Mouse (Mus musculus) C2C12 (cell line): Measurements from ENCODE around the gene Bptf. TPM values are rescaled to one million over a fixed set of nuclear protein-coding genes. Genes with fewer than 3 reads are reported as not detected.
A peak's percentile ranks its signal among the peaks of the same experiment; 100 is the strongest.
"Not testable (repeated sequence)": the region's sequence is repeated elsewhere in the genome, so short reads cannot be mapped to it uniquely, and the experiment has no call there.

Experiments
- H3K27me3 ChIP-seq: one replicate; pipeline ENCODE4 v1.6.1; 2011; ENCODE audit not compliant: control insufficient read depth, insufficient read depth, insufficient read length
- H3K36me3 ChIP-seq: one replicate; pipeline ENCODE4 v1.6.1; 2011; ENCODE audit not compliant: control insufficient read depth, insufficient read depth
- H3K4me3 ChIP-seq: one replicate; pipeline ENCODE4 v1.5.1; 2011; ENCODE audit warnings: mild to moderate bottlenecking, control low read depth; ENCODE audit not compliant: poor library complexity, insufficient read depth, severe bottlenecking
- H3K79me2 ChIP-seq: one replicate; pipeline ENCODE4 v1.6.1; 2011; ENCODE audit not compliant: control insufficient read depth, insufficient read depth
- H3K79me3 ChIP-seq: one replicate; pipeline ENCODE4 v1.6.1; 2011; ENCODE audit warnings: low read depth, control low read depth
- H3ac ChIP-seq: one replicate; pipeline ENCODE3; 2011; ENCODE audit warnings: low read depth; ENCODE audit not compliant: control insufficient read depth, insufficient read length
- CEBPB ChIP-seq: IDR thresholded peaks from one replicate; pipeline ENCODE4 v1.6.1; 2011; ENCODE audit warnings: low read depth, mild to moderate bottlenecking, control low read depth, moderate library complexity
- CTCF ChIP-seq: IDR thresholded peaks from one replicate; pipeline ENCODE4 v1.5.1; 2011; ENCODE audit not compliant: control insufficient read depth, insufficient read depth, insufficient read length
- FOSL1 ChIP-seq: IDR thresholded peaks from one replicate; pipeline ENCODE4 v1.8.0; 2011; ENCODE audit warnings: mild to moderate bottlenecking, low read length; ENCODE audit not compliant: poor library complexity, insufficient read depth, severe bottlenecking
- MAX ChIP-seq: IDR thresholded peaks from one replicate; pipeline ENCODE4 v1.6.1; 2011; ENCODE audit warnings: mild to moderate bottlenecking, control low read depth
- MYOD1 ChIP-seq: IDR thresholded peaks from one replicate; pipeline ENCODE4 v1.6.1; 2011; ENCODE audit warnings: low read depth; ENCODE audit not compliant: control insufficient read depth, insufficient read length
- MYOG ChIP-seq: IDR thresholded peaks from one replicate; pipeline ENCODE4 v1.6.1; 2011; ENCODE audit not compliant: control insufficient read depth, insufficient read length; ENCODE audit errors: extremely low read depth
- USF1 ChIP-seq: IDR thresholded peaks from one replicate; pipeline ENCODE4 v1.6.1; 2011; ENCODE audit warnings: low read depth, mild to moderate bottlenecking, control low read depth, moderate library complexity
- polyA plus RNA-seq: library from polyadenylated mRNA; unstranded; fragments of >200 nt; fragmentation: generic; extraction: Trizol; gene quantifications from one replicate; pipeline ENCODE4 v1.2.1, GENCODE M21; 2012; ENCODE audit warnings: missing spikeins

Gene Bptf
- polyA plus RNA-seq, 1 experiment = 14.8 TPM

GRCm38 (mm10) chr11:107129641-107130040 is 2.3 kb downstream of the Bptf start:
- Histone ChIP-seq H3K79me3 (peaks cover 61% of the 10 kb centered on the region), H3ac (no peak overlapping the region), H3K36me3 (no peaks in the 10 kb centered on the region), H3K4me3 (no peak overlapping the region), H3K79me2 (peaks cover 70% of the 10 kb centered on the region), H3K27me3 (no peaks in the 10 kb centered on the region)
- TF ChIP-seq USF1 (no peak), CTCF (no peak), CEBPB (no peak), MYOD1 (no peak), FOSL1 (no peak), MAX (no peak), MYOG (no peak)

GRCm38 (mm10) chr11:107126716-107127115 is 5.2 kb downstream of the Bptf start:
- H3ac ChIP-seq, H3K27me3 ChIP-seq, H3K4me3 ChIP-seq, H3K36me3 ChIP-seq: not testable (repeated sequence)
- Histone ChIP-seq H3K79me3 (peaks cover 86% of the 10 kb centered on the region), H3K79me2 (peaks cover 100% of the 10 kb centered on the region)

- no peaks in the 10 kb centered on the region for H3K27me3 ChIP-seq
- H3K36me3 ChIP-seq = no peaks in the 10 kb centered on the region
- no peak overlapping the region for H3K4me3 ChIP-seq
- no peak overlapping the region for H3ac ChIP-seq
- peaks cover 89% of the 10 kb centered on the region for H3K79me3 ChIP-seq
- peaks cover 99% of the 10 kb centered on the region for H3K79me2 ChIP-seq
- TF ChIP-seq FOSL1 = no peak
- TF ChIP-seq MYOD1 = no peak
- no peak for TF ChIP-seq MAX
- no peak for TF ChIP-seq USF1
- TF ChIP-seq CTCF = no peak
Observed at GRCm38 (mm10) chr11:107125011-107125410, 6.9 kb downstream of the Bptf start.

DNA sequence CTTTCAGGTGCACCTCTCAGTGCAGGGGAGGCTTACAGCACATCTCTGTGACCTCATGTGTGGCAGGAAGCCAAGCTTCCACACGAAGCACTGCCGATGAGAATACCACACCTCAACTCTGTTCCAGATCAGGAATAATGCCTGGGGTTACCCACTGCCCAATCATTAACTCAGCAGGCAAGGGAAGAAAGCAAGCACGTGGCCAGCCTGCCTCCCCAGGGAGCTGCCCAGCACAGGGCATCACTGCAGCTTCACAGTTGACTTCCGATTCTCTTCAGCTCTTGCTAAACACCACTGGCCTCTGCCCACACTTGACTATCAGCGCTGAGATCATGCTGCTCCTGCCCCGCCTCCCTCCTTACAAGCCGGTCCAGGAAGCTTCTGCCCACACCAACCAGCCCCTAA is 7.6 kb downstream of the Bptf start:
- no peaks in the 10 kb centered on the region for H3K36me3 ChIP-seq
- no peaks in the 10 kb centered on the region for H3K27me3 ChIP-seq
- no peak overlapping the region for H3K4me3 ChIP-seq
- peaks cover 89% of the 10 kb centered on the region for H3K79me3 ChIP-seq
- no peak overlapping the region for H3ac ChIP-seq
- peaks cover 99% of the 10 kb centered on the region for H3K79me2 ChIP-seq
- no peak for TF ChIP-seq MYOG
- TF ChIP-seq CTCF = no peak
- TF ChIP-seq MAX = peak; percentile 96
- peak; percentile 82 for TF ChIP-seq USF1
- peak; percentile 16 for TF ChIP-seq MYOD1
- no peak for TF ChIP-seq FOSL1
- peak; percentile 53 for TF ChIP-seq CEBPB

GRCm38 (mm10) chr11:107117789-107118188 is 14.1 kb downstream of the Bptf start:
- peaks cover 99% of the 10 kb centered on the region for H3K79me2 ChIP-seq
- H3K4me3 ChIP-seq = no peak overlapping the region
- peaks cover 92% of the 10 kb centered on the region for H3K79me3 ChIP-seq
- TF ChIP-seq CEBPB = no peak
- TF ChIP-seq MYOG = no peak
- TF ChIP-seq MYOD1 = no peak
- no peak for TF ChIP-seq CTCF
- no peak for TF ChIP-seq MAX
- TF ChIP-seq FOSL1 = no peak
- no peak for TF ChIP-seq USF1
- H3K27me3 ChIP-seq = no peaks in the 10 kb centered on the region
- H3K36me3 ChIP-seq = no peaks in the 10 kb centered on the region
- no peak overlapping the region for H3ac ChIP-seq

DNA sequence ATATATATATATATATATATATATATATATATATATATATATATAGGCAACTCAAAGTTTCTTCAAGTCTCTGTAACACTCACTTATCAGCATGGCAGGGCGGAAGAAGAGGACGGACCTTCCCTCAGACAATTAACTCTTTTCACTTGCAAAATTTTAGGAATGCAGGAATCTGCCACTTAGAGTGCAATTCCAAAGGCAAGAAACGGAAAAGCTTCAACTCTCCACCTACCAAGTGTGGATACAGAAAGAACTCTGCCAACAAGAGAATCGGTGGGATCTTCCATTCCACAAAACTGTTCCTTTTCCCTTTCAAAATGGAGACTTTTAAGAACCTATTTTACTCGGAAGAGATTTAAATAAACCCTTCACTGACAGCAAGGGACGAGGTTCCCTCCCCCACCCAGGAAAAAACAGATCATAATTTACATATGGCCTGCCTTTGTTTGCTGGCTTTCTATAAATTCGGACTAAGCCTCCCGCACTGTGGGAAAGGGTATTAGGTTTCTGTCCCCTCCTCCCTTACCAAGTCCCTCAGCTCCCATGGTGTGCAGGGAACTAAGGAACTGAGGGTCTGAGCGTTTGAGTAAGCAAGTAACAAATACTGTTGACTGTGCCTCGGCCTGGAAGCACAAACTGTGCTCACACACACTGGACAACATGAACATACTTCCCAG is 17.9 kb downstream of the Bptf start:
- Histone ChIP-seq H3K36me3 (peaks cover 15% of the 10 kb centered on the region), H3K4me3 (no peak overlapping the region), H3ac (no peak overlapping the region), H3K79me3 (peaks cover 93% of the 10 kb centered on the region), H3K27me3 (no peaks in the 10 kb centered on the region), H3K79me2 (peaks cover 100% of the 10 kb centered on the region)
- no peak for TF ChIP-seq USF1
- no peak for TF ChIP-seq MAX
- no peak for TF ChIP-seq CEBPB
- TF ChIP-seq CTCF = no peak
- no peak for TF ChIP-seq MYOD1
- no peak for TF ChIP-seq MYOG
- no peak for TF ChIP-seq FOSL1
